Mouse (Mus musculus): ENCODE measurements around the gene Apopt1. TPM values are rescaled to one million over a fixed set of nuclear protein-coding genes. Genes with fewer than 3 reads are reported as not detected.

Gene Apopt1
- polyA plus RNA-seq, 1 experiment = 54.6 TPM

GRCm38 (mm10) chr12:111691346-111691872 lies 21.7 kb upstream of the Apopt1 start:
- peak in 2 of 3 experiments; percentile 55 to 81 for TF ChIP-seq MYOD1 (IDR thresholded peaks at IDR 0.05; ENCODE audit: control insufficient read depth in 1 of 3, insufficient read length in 2 of 3, low read depth in 2 of 3)
- TF ChIP-seq MAX (IDR thresholded peaks at IDR 0.05; ENCODE audit: low read depth) = no peak
- no peak for TF ChIP-seq SRF (IDR thresholded peaks at IDR 0.05; ENCODE audit: control insufficient read depth, insufficient read length, low read depth)
- TF ChIP-seq MYOG (IDR thresholded peaks at IDR 0.05; ENCODE audit: control insufficient read depth in 1 of 3, insufficient read depth in 1 of 3, insufficient read length in 2 of 3, low read depth in 2 of 3) = peak in 2 of 3 experiments; percentile 69 to 86
- no peak for TF ChIP-seq TCF3 (IDR thresholded peaks at IDR 0.05; ENCODE audit: insufficient read length, low read depth)
- TF ChIP-seq POLR2A (IDR thresholded peaks at IDR 0.05; ENCODE audit: insufficient read length, low read depth) = no peak
- TF ChIP-seq POLR2AphosphoS2 (IDR thresholded peaks at IDR 0.05; ENCODE audit: insufficient read length, low read depth) = no peak
- no peaks in the 10 kb centered on the region for H3K27me3 ChIP-seq (ENCODE audit: control insufficient read depth, insufficient read depth, insufficient read length)
- no peak overlapping the region for H3ac ChIP-seq (ENCODE audit: control insufficient read depth, insufficient read length)
- no peaks in the 10 kb centered on the region for H3K79me2 ChIP-seq (ENCODE audit: control insufficient read depth, insufficient read depth)
- H3K4me3 ChIP-seq = no peak overlapping the region
- peak overlapping the region; percentile 14 for H3K4me2 ChIP-seq (ENCODE audit: low read depth)
- H3K36me3 ChIP-seq (ENCODE audit: control insufficient read depth, insufficient read depth) = no peaks in the 10 kb centered on the region

- Histone ChIP-seq H3K36me3 (ENCODE audit: control insufficient read depth, insufficient read depth) (no peaks in the 10 kb centered on the region), H3K27me3 (ENCODE audit: control insufficient read depth, insufficient read depth, insufficient read length) (no peaks in the 10 kb centered on the region), H3K4me2 (ENCODE audit: low read depth) (no peak overlapping the region), H3K4me3 (no peak overlapping the region), H3K79me2 (ENCODE audit: control insufficient read depth, insufficient read depth) (no peaks in the 10 kb centered on the region), H3ac (ENCODE audit: control insufficient read depth, insufficient read length) (no peak overlapping the region)
- TF ChIP-seq POLR2AphosphoS2 (IDR thresholded peaks at IDR 0.05; ENCODE audit: insufficient read length, low read depth) = no peak
These were observed 20.2 kb upstream of the Apopt1 start for GRCm38 (mm10) chr12:111692899-111693298.

- Histone ChIP-seq H3K36me3 (ENCODE audit: control insufficient read depth, insufficient read depth) (no peaks in the 10 kb centered on the region), H3K79me2 (ENCODE audit: control insufficient read depth, insufficient read depth) (no peaks in the 10 kb centered on the region), H3ac (ENCODE audit: control insufficient read depth, insufficient read length) (no peak overlapping the region), H3K27me3 (ENCODE audit: control insufficient read depth, insufficient read depth, insufficient read length) (no peaks in the 10 kb centered on the region), H3K4me3 (no peak overlapping the region), H3K4me2 (ENCODE audit: low read depth) (no peak overlapping the region)
- TF ChIP-seq REST (IDR thresholded peaks at IDR 0.05; ENCODE audit: insufficient read depth, insufficient read length) = no peak
- TF ChIP-seq MYOD1 (IDR thresholded peaks at IDR 0.05; ENCODE audit: control insufficient read depth in 1 of 3, insufficient read length in 2 of 3, low read depth in 2 of 3) = peak in 1 of 3 experiments; percentile 61
- peak in 2 of 3 experiments; percentile 53 to 56 for TF ChIP-seq MYOG (IDR thresholded peaks at IDR 0.05; ENCODE audit: control insufficient read depth in 1 of 3, insufficient read depth in 1 of 3, insufficient read length in 2 of 3, low read depth in 2 of 3)
These were observed 19.5 kb upstream of the Apopt1 start for GRCm38 (mm10) chr12:111693341-111694270.

GRCm38 (mm10) chr12:111694271-111694781 lies 18.7 kb upstream of the Apopt1 start:
- TF ChIP-seq MYOD1 (IDR thresholded peaks at IDR 0.05; ENCODE audit: control insufficient read depth in 1 of 3, insufficient read length in 2 of 3, low read depth in 2 of 3) = no peak
- TF ChIP-seq MAX (IDR thresholded peaks at IDR 0.05; ENCODE audit: low read depth) = no peak
- TF ChIP-seq CEBPB (IDR thresholded peaks at IDR 0.05; ENCODE audit: insufficient read depth, poor library complexity, severe bottlenecking) = no peak
- no peak for TF ChIP-seq SRF (IDR thresholded peaks at IDR 0.05; ENCODE audit: control insufficient read depth, insufficient read length, low read depth)
- TF ChIP-seq MYOG (IDR thresholded peaks at IDR 0.05; ENCODE audit: control insufficient read depth in 1 of 3, insufficient read depth in 1 of 3, insufficient read length in 2 of 3, low read depth in 2 of 3) = no peak
- TF ChIP-seq REST (IDR thresholded peaks at IDR 0.05; ENCODE audit: insufficient read depth, insufficient read length) = no peak
- TF ChIP-seq TCF12 (IDR thresholded peaks at IDR 0.05; ENCODE audit: insufficient read depth, poor library complexity, severe bottlenecking) = no peak
- no peak for TF ChIP-seq POLR2A (IDR thresholded peaks at IDR 0.05; ENCODE audit: insufficient read length, low read depth)
- TF ChIP-seq TCF3 (IDR thresholded peaks at IDR 0.05; ENCODE audit: insufficient read length, low read depth) = no peak
- no peak for TF ChIP-seq POLR2AphosphoS2 (IDR thresholded peaks at IDR 0.05; ENCODE audit: insufficient read length, low read depth)
- no peak for TF ChIP-seq E2F4 (IDR thresholded peaks at IDR 0.05; ENCODE audit: insufficient read depth)
- no peak for TF ChIP-seq USF1 (IDR thresholded peaks at IDR 0.05; ENCODE audit: low read depth)
- H3ac ChIP-seq (ENCODE audit: control insufficient read depth, insufficient read length) = no peak overlapping the region
- H3K36me3 ChIP-seq (ENCODE audit: control insufficient read depth, insufficient read depth) = no peaks in the 10 kb centered on the region
- no peaks in the 10 kb centered on the region for H3K27me3 ChIP-seq (ENCODE audit: control insufficient read depth, insufficient read depth, insufficient read length)
- H3K79me2 ChIP-seq (ENCODE audit: control insufficient read depth, insufficient read depth) = no peaks in the 10 kb centered on the region
- H3K4me2 ChIP-seq (ENCODE audit: low read depth) = no peak overlapping the region
- no peak overlapping the region for H3K4me3 ChIP-seq

Data from myocyte (in vitro differentiated cells).